Mouse (Mus musculus) left cerebral cortex, postnatal 25 days (tissue): ENCODE data around the gene Adgrf5. TPM values are rescaled to one million over a fixed set of nuclear protein-coding genes. Genes with fewer than 3 reads are reported as not detected.
A peak's percentile ranks its signal among the peaks of the same experiment; 100 is the strongest.
"Not testable (repeated sequence)": the region's sequence is repeated elsewhere in the genome, so short reads cannot be mapped to it uniquely, and the experiment has no call there.

Source experiments
- DNase-seq, 2 experiments: peaks; one replicate each; pipeline ENCODE4 v3.0.0; 2022; ENCODE audit warnings: low spot score in 2 of 2, mixed read lengths in 1 of 2
- intact Hi-C: fragments of 180-260 bp; cut with DNase I; formaldehyde crosslinking; loops from one replicate; pipeline ENCODE4 v1.15.1; 2025
- total RNA-seq, 2 experiments: library from RNA; stranded (reverse); gene quantifications; 2 replicates each; pipeline ENCODE4 v1.2.3; 2021

The Adgrf5 gene
- 10 to 100 TPM; 26.9 to 33.5 TPM for total RNA-seq

DNA sequence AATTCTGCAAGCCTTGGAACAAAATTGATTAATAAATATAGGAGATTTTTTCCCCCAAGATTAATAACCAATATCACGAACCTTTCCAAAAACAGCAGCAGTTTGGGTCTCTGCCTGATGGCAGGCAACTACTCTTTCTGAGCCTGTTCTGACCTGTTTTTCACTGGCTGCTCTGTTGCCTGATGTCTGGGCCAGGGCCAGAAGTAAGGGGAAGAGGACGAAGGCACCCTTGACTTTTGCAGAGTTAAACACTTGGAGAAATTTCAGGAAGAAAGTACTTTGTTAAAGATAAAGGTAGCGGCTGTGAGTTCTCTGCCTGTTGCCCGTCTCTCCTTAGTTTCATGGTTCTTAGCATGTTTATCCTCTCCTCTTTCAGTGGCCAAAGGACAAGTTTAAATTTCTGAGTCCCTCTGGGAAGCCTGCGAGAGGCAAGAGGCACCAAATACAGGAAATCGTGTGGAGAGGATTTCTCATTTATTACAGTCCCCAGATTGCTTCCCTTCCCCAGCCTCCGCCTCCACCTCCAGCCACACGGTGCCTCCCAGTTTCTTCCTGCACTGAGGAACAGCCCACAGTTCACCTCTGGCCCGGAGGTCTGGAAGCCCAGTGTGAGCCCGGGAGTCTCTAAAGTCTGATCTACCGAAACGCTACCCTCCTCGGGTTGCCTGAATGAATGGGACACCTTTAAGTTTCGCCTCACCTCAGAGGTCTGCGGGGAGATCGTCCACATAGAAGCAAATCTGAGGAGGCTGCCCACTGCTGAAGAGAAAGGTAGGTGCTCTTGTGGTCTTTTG is at the start of gene Adgrf5:
Adgrf5 (plus strand) TSS at position 626 of the 794 bp plus-strand sequence.
- no peak for DNase-seq
- intact Hi-C loops, result no loop called here

DNA sequence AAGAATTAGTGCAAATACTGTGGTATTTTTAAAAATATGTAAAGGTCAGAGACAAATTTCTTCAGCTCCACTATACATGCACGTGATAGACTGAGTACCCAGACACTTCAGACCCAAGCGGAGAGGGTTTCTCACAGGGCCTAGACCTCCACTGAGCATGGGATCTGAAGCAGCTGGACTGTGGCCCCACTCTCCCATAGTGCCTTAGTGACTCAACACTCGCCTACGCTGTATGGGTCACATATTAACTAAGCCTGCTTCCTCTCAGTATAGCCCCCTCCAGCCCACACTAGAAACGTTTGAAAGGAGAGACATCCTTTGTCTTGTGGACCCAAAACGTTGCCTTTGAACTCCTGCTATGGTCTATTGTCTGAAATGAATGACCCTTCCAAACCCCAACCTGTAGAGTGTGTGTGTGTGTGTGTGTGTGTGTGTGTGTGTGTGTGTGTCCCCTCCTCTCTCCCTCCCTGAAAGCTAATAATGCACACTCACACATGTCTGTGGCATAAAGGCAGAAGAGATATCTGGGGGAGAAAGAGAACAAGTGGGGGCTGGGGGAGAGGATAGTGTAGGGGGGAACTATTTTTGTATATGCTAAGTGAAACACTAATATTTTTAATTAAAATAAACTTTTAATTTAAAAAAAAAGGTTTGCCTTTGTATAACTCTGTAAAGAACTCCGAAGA is 34.1 kb upstream of the Adgrf5 start:
- intact Hi-C loops, result loop anchor here (2.0 kb wide), 1 partner anchor 135 kb away; no protein-coding TSS in a partner anchor
- DNase-seq, result no peak

- intact Hi-C loops, result loop anchor here (2.0 kb wide), 1 partner anchor 134 kb away; no protein-coding TSS in a partner anchor
- peak; percentile 13 to 38 for DNase-seq
These were observed 33.2 kb upstream of the Adgrf5 start for GRCm38 (mm10) chr17:43326726-43327700.

GRCm38 (mm10) chr17:43327810-43328209 is 32.4 kb upstream of the Adgrf5 start:
- DNase-seq, result no peak
- intact Hi-C loops, result loop anchor here (2.0 kb wide), 1 partner anchor 133 kb away; no protein-coding TSS in a partner anchor

DNA sequence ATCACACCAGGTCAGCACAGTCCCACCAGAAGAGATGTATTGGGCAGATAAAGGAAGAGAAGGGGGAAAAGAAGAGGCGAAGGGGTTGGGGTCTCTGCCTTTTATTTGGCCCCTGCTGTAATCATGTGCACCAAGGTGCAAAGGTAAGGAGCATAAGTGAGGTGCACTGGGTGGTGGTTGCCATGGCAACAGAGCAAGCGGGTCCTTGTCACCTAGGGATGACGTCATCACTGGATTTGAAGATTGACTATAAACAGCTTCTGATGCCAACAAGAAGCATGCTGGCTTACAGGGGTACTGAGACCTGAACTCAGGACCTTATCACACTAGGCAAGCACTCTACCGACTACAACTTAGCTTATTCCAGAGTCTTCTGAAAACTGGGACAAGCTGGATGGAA is 31.0 kb upstream of the Adgrf5 start:
- intact Hi-C loops, result no loop called here
- DNase-seq, result no peak

GRCm38 (mm10) chr17:43329761-43330183 is 30.5 kb upstream of the Adgrf5 start:
- DNase-seq, result no peak
- intact Hi-C loops, result no loop called here

DNA sequence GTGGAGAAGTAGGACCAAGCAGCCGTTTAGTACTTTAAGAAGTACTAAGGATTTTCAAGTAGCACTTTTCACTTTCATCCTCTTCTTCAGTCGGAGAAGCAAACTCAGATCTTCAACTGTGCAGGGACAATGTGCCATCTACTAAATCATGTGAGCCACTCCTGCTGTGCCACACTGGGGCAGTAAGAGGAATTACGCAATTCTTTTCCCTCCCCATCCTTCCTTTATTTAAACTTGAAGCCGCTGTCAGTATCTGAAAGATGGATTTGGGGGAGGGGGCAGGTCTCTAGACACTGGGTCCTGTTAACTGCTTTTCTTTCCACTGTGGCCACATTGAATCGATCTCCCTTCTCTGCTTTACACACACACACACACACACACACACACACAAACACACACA is 27.6 kb upstream of the Adgrf5 start:
- intact Hi-C loops, result no loop called here
- DNase-seq, result no peak

GRCm38 (mm10) chr17:43334074-43334473 is 26.2 kb upstream of the Adgrf5 start:
- no peak for DNase-seq
- intact Hi-C loops, result no loop called here

DNA sequence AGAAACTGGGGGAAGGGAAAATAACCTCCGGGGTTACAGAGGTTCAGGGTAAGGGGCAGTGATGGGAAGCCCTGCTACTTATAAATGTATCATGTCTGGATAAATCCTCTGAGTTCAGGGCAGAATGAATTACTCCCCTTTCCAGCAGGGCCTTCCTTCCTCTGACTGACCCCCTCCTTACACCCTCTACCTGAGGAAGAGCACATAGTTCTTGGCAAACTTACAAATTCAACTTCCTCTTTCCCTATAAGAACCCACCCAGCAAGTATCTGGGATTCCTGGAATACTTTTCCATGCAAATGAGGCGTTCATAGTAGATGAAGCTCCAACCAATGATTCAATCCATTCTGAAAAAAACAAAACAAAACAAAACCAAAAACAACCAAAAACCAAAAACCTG is 22.6 kb upstream of the Adgrf5 start:
- no peak for DNase-seq
- intact Hi-C loops, result no loop called here

- DNase-seq, result no peak
- intact Hi-C loops, result no loop called here
These were observed 22.0 kb upstream of the Adgrf5 start for GRCm38 (mm10) chr17:43338279-43338678.

- peak; percentile 10 to 68 for DNase-seq
- intact Hi-C loops, result not testable (repeated sequence)
These were observed 13.8 kb upstream of the Adgrf5 start for GRCm38 (mm10) chr17:43346499-43346898.

DNA sequence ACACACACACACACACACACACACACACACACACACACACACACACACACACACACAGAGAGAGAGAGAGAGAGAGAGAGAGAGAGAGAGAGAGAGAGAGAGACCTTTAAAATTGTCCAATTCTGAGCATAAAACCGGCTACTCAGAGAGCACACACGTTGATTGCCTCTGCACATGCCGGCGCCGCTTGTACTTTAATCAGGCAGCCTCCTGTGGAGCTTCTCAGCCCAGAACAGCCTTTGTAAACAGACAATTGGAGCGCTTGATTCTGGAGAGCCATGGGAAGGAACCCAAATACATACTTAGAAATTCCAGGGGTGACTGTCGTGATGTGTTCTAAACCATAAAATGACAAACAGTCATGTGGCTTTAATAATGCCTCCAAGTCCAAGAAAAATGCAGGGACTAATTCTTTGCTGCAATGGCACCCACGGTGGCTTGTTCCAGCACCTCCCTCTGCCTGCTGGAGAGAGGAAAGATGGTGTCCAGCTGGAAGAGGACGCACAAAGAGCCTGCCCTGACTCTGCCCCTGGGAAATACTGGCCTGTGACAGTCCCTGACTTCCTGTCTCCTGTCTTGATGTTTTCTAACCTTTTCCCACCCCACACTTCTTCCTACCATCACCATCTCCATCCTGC is 2.2 kb upstream of the Adgrf5 start:
- intact Hi-C loops, result no loop called here
- no peak for DNase-seq

- no peak for DNase-seq
- intact Hi-C loops, result no loop called here
These were observed 770 bp downstream of the Adgrf5 start for GRCm38 (mm10) chr17:43361021-43361420.

- intact Hi-C loops, result no loop called here
- no peak for DNase-seq
These were observed 2.1 kb downstream of the Adgrf5 start for GRCm38 (mm10) chr17:43362362-43362761.

- intact Hi-C loops, result no loop called here
- DNase-seq, result no peak
These were observed 2.6 kb downstream of the Adgrf5 start for GRCm38 (mm10) chr17:43362881-43363280.

DNA sequence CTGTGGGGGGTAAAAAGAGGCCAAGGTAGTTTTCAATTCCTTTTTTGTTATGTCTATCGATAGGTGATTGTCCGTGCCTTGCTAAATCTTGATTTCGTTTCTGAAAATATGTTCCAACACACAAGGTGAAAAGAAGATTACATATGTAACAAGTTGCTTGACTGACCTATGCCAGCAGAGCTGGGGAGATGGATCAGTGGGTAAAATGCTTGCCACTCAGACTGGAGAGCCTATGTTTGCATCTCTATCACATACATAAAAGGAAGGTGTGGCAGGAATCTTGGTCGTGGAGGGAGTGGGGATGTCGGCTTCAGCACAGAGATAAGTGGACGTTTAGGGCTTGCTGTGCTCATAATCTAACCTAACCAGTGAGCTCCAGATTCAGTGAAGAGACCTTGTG is 3.7 kb downstream of the Adgrf5 start:
- no peak for DNase-seq
- intact Hi-C loops, result no loop called here

- intact Hi-C loops, result no loop called here
- DNase-seq, result no peak
These were observed 5.0 kb downstream of the Adgrf5 start for GRCm38 (mm10) chr17:43365297-43365696.

DNA sequence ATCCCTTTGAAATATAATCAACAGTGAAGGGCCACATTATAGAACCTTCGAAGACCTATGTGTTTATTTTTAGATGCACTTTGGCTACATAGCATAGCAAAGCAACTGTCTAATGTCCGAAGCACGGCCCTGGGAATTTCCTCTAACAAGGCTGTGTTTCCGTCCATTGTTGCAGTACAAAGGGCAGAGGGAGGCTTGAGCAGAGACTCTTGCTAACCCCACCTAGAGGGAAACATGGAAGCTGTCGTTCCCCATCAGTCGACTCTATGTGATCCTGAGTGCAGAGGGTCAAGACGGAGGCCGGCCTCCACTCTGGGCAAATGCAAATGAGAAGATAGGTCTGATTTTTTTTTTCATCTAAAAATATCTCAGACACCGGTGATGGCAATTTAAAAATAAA is 6.2 kb downstream of the Adgrf5 start:
- no peak for DNase-seq
- intact Hi-C loops, result no loop called here

DNA sequence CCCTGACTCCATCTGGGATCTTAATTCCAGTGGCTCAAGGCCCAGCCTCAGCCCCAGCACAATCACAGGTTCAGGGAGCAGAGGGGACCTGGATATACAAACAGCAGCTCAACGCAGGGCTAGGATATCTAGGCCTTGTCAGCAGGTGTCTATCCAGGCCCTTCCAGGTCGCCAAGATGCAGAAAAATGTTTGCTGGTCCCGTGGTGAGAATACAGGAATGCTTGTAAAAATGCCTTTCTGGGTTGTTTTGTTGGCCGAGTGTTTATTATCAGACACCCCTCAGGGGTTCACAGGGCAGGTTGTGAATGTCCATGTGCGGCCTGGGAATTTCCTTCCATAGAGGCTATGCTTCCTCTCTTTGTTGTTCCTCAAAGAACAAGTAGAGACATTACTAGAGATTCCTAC is 7.9 kb downstream of the Adgrf5 start:
- DNase-seq, result peak in 1 of 2 experiments; percentile 2
- intact Hi-C loops, result no loop called here
